Mouse (Mus musculus) adipocyte (in vitro differentiated cells): ENCODE data around the gene 4930562C15Rik.

Experiments used
- DNase-seq: peaks from one replicate; pipeline ENCODE4 v3.0.0-alpha.2; 2016; ENCODE audit warnings: low spot score

4930562C15Rik gene

GRCm38 (mm10) chr16:4892171-4892570, 57.0 kb downstream of the 4930562C15Rik start:
- DNase-seq = peak; percentile 73

GRCm38 (mm10) chr16:4894201-4894908, 59.1 kb downstream of the 4930562C15Rik start:
- DNase-seq = no peak

- DNase-seq = peak; percentile 70
These were observed 61.2 kb downstream of the 4930562C15Rik start for GRCm38 (mm10) chr16:4896249-4897027.

GRCm38 (mm10) chr16:4897146-4897730, 62.0 kb downstream of the 4930562C15Rik start:
- DNase-seq = no peak

GRCm38 (mm10) chr16:4898881-4899280, 63.7 kb downstream of the 4930562C15Rik start:
- DNase-seq = no peak

- no peak for DNase-seq
These were observed 64.5 kb downstream of the 4930562C15Rik start for GRCm38 (mm10) chr16:4899711-4900110.

GRCm38 (mm10) chr16:4901167-4901566, 66.0 kb downstream of the 4930562C15Rik start:
- no peak for DNase-seq

- no peak for DNase-seq
These were observed 67.2 kb downstream of the 4930562C15Rik start for GRCm38 (mm10) chr16:4902390-4902789.

- DNase-seq = no peak
These were observed 68.4 kb downstream of the 4930562C15Rik start for GRCm38 (mm10) chr16:4903491-4904102.

GRCm38 (mm10) chr16:4904878-4905277, 69.7 kb downstream of the 4930562C15Rik start:
- no peak for DNase-seq

- no peak for DNase-seq
These were observed 70.4 kb downstream of the 4930562C15Rik start for GRCm38 (mm10) chr16:4905591-4905990.

GRCm38 (mm10) chr16:4906559-4906958, 71.3 kb downstream of the 4930562C15Rik start:
- no peak for DNase-seq

GRCm38 (mm10) chr16:4907386-4907785, 72.2 kb downstream of the 4930562C15Rik start:
- DNase-seq = peak; percentile 86

- no peak for DNase-seq
These were observed 72.8 kb downstream of the 4930562C15Rik start for GRCm38 (mm10) chr16:4907972-4908371.

GRCm38 (mm10) chr16:4909745-4910144, 74.5 kb downstream of the 4930562C15Rik start:
- DNase-seq = no peak

- no peak for DNase-seq
These were observed 75.5 kb downstream of the 4930562C15Rik start for GRCm38 (mm10) chr16:4910758-4911157.

- DNase-seq = no peak
These were observed 76.9 kb downstream of the 4930562C15Rik start for GRCm38 (mm10) chr16:4912074-4912648.

- peak; percentile 72 for DNase-seq
These were observed 77.9 kb downstream of the 4930562C15Rik start for GRCm38 (mm10) chr16:4912907-4913782.

GRCm38 (mm10) chr16:4913783-4914735, 78.8 kb downstream of the 4930562C15Rik start:
- DNase-seq = peak; percentile 90

GRCm38 (mm10) chr16:4915931-4916330, 80.7 kb downstream of the 4930562C15Rik start:
- DNase-seq = no peak
